Mouse (Mus musculus): ENCODE results near the gene Bsn. TPM values are rescaled to one million over a fixed set of nuclear protein-coding genes. Genes with fewer than 3 reads are reported as not detected.

Bsn gene
- polyA plus RNA-seq, 1 experiment = 5.2 TPM

- no peak for TF ChIP-seq GATA1 (IDR thresholded peaks at IDR 0.05; ENCODE audit: low read length)
Measured at GRCm38 (mm10) chr9:108205571-108205901, 15.4 kb upstream of the Bsn start.

- TF ChIP-seq GATA1 (IDR thresholded peaks at IDR 0.05; ENCODE audit: low read length) = no peak
Measured at GRCm38 (mm10) chr9:108204884-108205570, 14.8 kb upstream of the Bsn start.

- no peak for TF ChIP-seq GATA1 (IDR thresholded peaks at IDR 0.05; ENCODE audit: low read length)
Measured at GRCm38 (mm10) chr9:108203015-108203414, 12.8 kb upstream of the Bsn start.

- no peak for TF ChIP-seq GATA1 (IDR thresholded peaks at IDR 0.05; ENCODE audit: low read length)
Measured at GRCm38 (mm10) chr9:108202169-108202568, 12.0 kb upstream of the Bsn start.

GRCm38 (mm10) chr9:108201160-108201559 lies 11.0 kb upstream of the Bsn start:
- no peak for TF ChIP-seq GATA1 (IDR thresholded peaks at IDR 0.05; ENCODE audit: low read length)

GRCm38 (mm10) chr9:108198621-108199020 lies 8.4 kb upstream of the Bsn start:
- TF ChIP-seq GATA1 (IDR thresholded peaks at IDR 0.05; ENCODE audit: low read length) = no peak

GRCm38 (mm10) chr9:108196920-108197677 lies 6.9 kb upstream of the Bsn start:
- no peak for TF ChIP-seq GATA1 (IDR thresholded peaks at IDR 0.05; ENCODE audit: low read length)

- TF ChIP-seq GATA1 (IDR thresholded peaks at IDR 0.05; ENCODE audit: low read length) = no peak
Measured at GRCm38 (mm10) chr9:108189488-108189786, 747 bp downstream of the Bsn start.

GRCm38 (mm10) chr9:108189023-108189422 lies 1.2 kb downstream of the Bsn start:
- no peak for TF ChIP-seq GATA1 (IDR thresholded peaks at IDR 0.05; ENCODE audit: low read length)

- no peak for TF ChIP-seq GATA1 (IDR thresholded peaks at IDR 0.05; ENCODE audit: low read length)
Measured at GRCm38 (mm10) chr9:108188511-108188910, 1.7 kb downstream of the Bsn start.

GRCm38 (mm10) chr9:108187616-108188015 lies 2.6 kb downstream of the Bsn start:
- TF ChIP-seq GATA1 (IDR thresholded peaks at IDR 0.05; ENCODE audit: low read length) = no peak

GRCm38 (mm10) chr9:108185786-108186185 lies 4.4 kb downstream of the Bsn start:
- no peak for TF ChIP-seq GATA1 (IDR thresholded peaks at IDR 0.05; ENCODE audit: low read length)

- TF ChIP-seq GATA1 (IDR thresholded peaks at IDR 0.05; ENCODE audit: low read length) = no peak
Measured at GRCm38 (mm10) chr9:108183531-108183994, 6.6 kb downstream of the Bsn start.

GRCm38 (mm10) chr9:108182806-108183506 lies 7.2 kb downstream of the Bsn start:
- no peak for TF ChIP-seq GATA1 (IDR thresholded peaks at IDR 0.05; ENCODE audit: low read length)

GRCm38 (mm10) chr9:108178391-108178790 lies 11.8 kb downstream of the Bsn start:
- TF ChIP-seq GATA1 (IDR thresholded peaks at IDR 0.05; ENCODE audit: low read length) = no peak

GRCm38 (mm10) chr9:108175116-108175838 lies 14.9 kb downstream of the Bsn start:
- TF ChIP-seq GATA1 (IDR thresholded peaks at IDR 0.05; ENCODE audit: low read length) = no peak

All from G1E-ER4 (cell line).